Mouse (Mus musculus): ENCODE measurements around the gene Nrxn2. TPM values are rescaled to one million over a fixed set of nuclear protein-coding genes. Genes with fewer than 3 reads are reported as not detected.

Gene Nrxn2
- total and polyA plus RNA-seq, 3 experiments: 0.03 to 0.16 TPM; not detected in 1

DNA sequence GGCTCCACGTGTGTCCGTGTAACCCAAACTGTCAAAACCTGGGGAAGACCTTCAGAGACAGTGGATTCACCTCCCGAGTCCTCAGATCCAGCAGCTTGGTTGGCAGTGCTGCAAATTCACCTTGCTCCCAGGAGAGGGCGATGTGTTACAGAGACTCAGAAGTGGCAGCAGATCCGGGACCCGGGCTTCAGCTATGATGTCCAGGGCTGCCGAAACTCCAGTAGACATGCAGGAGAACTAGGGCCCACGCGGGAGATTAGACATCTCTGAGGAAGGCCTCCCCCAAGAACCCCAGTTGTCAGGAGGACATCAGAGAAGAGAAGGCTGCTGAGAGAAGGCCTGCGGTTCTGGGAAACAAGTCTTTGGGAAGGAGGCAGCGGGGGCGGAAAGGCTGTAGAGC is 73.6 kb downstream of the Nrxn2 start:
- Histone ChIP-seq H3K4me3 (ENCODE audit: low read depth, low read length) (no peak overlapping the region), H3K36me3 (replicated peaks) (no peaks in the 10 kb centered on the region), H3K4me1 (ENCODE audit: insufficient read depth, low read depth, low read length) (no peaks in the 10 kb centered on the region), H3K27me3 (ENCODE audit: insufficient read depth, low read length) (peaks cover 16% of the 10 kb centered on the region; the same call in 1 of the 2 replicates), H3K9me3 (replicated peaks) (no peaks in the 10 kb centered on the region)
- TF ChIP-seq CTCF (IDR thresholded peaks at IDR 0.05; ENCODE audit: low read depth, low read length): no peak
- no peak for TF ChIP-seq POLR2AphosphoS5 (IDR thresholded peaks at IDR 0.05; ENCODE audit: insufficient replicate concordance, low read depth, low read length)
- TF ChIP-seq GATA1 (IDR thresholded peaks at IDR 0.05; ENCODE audit: borderline replicate concordance, low read length): no peak
- no peak for TF ChIP-seq GATA2 (IDR thresholded peaks at IDR 0.05; ENCODE audit: borderline replicate concordance, low read depth, low read length)
- no peak for TF ChIP-seq TAL1 (conservative IDR thresholded peaks at IDR 0.05; ENCODE audit: low read depth, low read length)
- no peak for ATAC-seq (ENCODE audit: extremely low read depth, insufficient number of reproducible peaks, low FRiP score, poor library complexity, severe bottlenecking)
- DNase-seq (ENCODE audit: low spot score): no peak

DNA sequence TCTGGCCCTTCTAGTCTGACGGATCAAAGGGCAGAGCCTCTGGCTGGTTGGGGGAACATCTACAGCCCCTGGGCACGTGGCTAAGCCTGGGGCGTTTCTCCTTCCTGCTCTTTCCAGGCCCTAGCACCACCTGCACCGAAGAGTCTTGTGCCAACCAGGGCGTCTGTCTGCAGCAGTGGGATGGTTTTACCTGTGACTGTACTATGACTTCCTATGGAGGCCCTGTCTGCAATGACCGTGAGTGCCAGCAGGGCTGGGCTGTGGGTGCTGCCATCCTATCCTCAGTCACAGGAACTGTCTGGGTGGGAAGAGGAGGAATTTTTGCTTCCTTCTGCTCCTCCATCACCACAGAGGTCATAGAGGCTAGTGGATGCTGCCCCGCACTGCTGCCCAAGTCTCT is 74.7 kb downstream of the Nrxn2 start:
- DNase-seq (ENCODE audit: low spot score) (no peak), ATAC-seq (ENCODE audit: extremely low read depth, insufficient number of reproducible peaks, low FRiP score, poor library complexity, severe bottlenecking) (no peak)
- Histone ChIP-seq H3K27me3 (ENCODE audit: insufficient read depth, low read length) (peaks cover 14% of the 10 kb centered on the region; the same call in 1 of the 2 replicates), H3K4me3 (ENCODE audit: low read depth, low read length) (no peak overlapping the region), H3K36me3 (replicated peaks) (no peaks in the 10 kb centered on the region), H3K4me1 (ENCODE audit: insufficient read depth, low read depth, low read length) (no peaks in the 10 kb centered on the region), H3K9me3 (replicated peaks) (no peaks in the 10 kb centered on the region)
- TF ChIP-seq CTCF (IDR thresholded peaks at IDR 0.05; ENCODE audit: low read depth, low read length): no peak
- no peak for TF ChIP-seq GATA2 (IDR thresholded peaks at IDR 0.05; ENCODE audit: borderline replicate concordance, low read depth, low read length)
- no peak for TF ChIP-seq TAL1 (conservative IDR thresholded peaks at IDR 0.05; ENCODE audit: low read depth, low read length)
- TF ChIP-seq POLR2AphosphoS5 (IDR thresholded peaks at IDR 0.05; ENCODE audit: insufficient replicate concordance, low read depth, low read length): no peak
- no peak for TF ChIP-seq GATA1 (IDR thresholded peaks at IDR 0.05; ENCODE audit: borderline replicate concordance, low read length)

GRCm38 (mm10) chr19:6494032-6494431 is 75.5 kb downstream of the Nrxn2 start:
- ATAC-seq (ENCODE audit: extremely low read depth, insufficient number of reproducible peaks, low FRiP score, poor library complexity, severe bottlenecking) (no peak), DNase-seq (ENCODE audit: low spot score) (no peak)
- Histone ChIP-seq H3K9me3 (replicated peaks) (no peaks in the 10 kb centered on the region), H3K36me3 (replicated peaks) (no peaks in the 10 kb centered on the region), H3K27me3 (ENCODE audit: insufficient read depth, low read length) (peaks cover 14% of the 10 kb centered on the region; the same call in 1 of the 2 replicates), H3K4me1 (ENCODE audit: insufficient read depth, low read depth, low read length) (no peaks in the 10 kb centered on the region), H3K4me3 (ENCODE audit: low read depth, low read length) (no peak overlapping the region)
- no peak for TF ChIP-seq POLR2AphosphoS5 (IDR thresholded peaks at IDR 0.05; ENCODE audit: insufficient replicate concordance, low read depth, low read length)
- TF ChIP-seq GATA2 (IDR thresholded peaks at IDR 0.05; ENCODE audit: borderline replicate concordance, low read depth, low read length): no peak
- no peak for TF ChIP-seq TAL1 (conservative IDR thresholded peaks at IDR 0.05; ENCODE audit: low read depth, low read length)
- TF ChIP-seq GATA1 (IDR thresholded peaks at IDR 0.05; ENCODE audit: borderline replicate concordance, low read length): no peak
- no peak for TF ChIP-seq CTCF (IDR thresholded peaks at IDR 0.05; ENCODE audit: low read depth, low read length)

- no peak overlapping the region for H3K4me3 ChIP-seq (ENCODE audit: low read depth, low read length)
- H3K36me3 ChIP-seq (replicated peaks): no peaks in the 10 kb centered on the region
- no peak for ATAC-seq (ENCODE audit: extremely low read depth, insufficient number of reproducible peaks, low FRiP score, poor library complexity, severe bottlenecking)
- no peak for DNase-seq (ENCODE audit: low spot score)
- no peaks in the 10 kb centered on the region for H3K9me3 ChIP-seq (replicated peaks)
- no peaks in the 10 kb centered on the region for H3K4me1 ChIP-seq (ENCODE audit: insufficient read depth, low read depth, low read length)
- peaks cover 14% of the 10 kb centered on the region; the same call in 1 of the 2 replicates for H3K27me3 ChIP-seq (ENCODE audit: insufficient read depth, low read length)
- TF ChIP-seq GATA1 (IDR thresholded peaks at IDR 0.05; ENCODE audit: borderline replicate concordance, low read length) (no peak), GATA2 (IDR thresholded peaks at IDR 0.05; ENCODE audit: borderline replicate concordance, low read depth, low read length) (no peak), POLR2AphosphoS5 (IDR thresholded peaks at IDR 0.05; ENCODE audit: insufficient replicate concordance, low read depth, low read length) (no peak)
Measured at GRCm38 (mm10) chr19:6494504-6495170, 76.1 kb downstream of the Nrxn2 start.

DNA sequence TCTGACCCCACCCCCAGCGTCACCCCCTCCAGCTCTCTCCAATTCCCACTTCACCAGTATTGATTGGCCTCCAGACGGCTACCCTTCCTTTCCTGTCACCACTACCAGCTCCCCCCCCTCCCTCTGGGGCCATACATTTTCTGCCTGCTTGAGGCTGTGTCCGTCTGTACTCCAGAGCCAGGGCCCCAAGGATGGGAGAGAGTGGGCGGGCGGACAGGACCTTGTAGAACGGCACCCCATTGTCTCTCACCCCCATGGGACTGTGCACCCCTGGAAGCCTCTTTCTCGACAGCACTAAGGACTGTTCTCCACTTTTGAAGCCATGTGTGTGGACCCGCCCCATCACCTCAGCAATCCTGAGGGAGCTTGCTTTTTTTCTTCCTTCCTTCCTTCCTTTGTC is 77.2 kb downstream of the Nrxn2 start:
- no peaks in the 10 kb centered on the region for H3K4me1 ChIP-seq (ENCODE audit: insufficient read depth, low read depth, low read length)
- no peaks in the 10 kb centered on the region for H3K9me3 ChIP-seq (replicated peaks)
- peaks cover 12% of the 10 kb centered on the region; the same call in 1 of the 2 replicates for H3K27me3 ChIP-seq (ENCODE audit: insufficient read depth, low read length)
- DNase-seq (ENCODE audit: low spot score) (no peak), ATAC-seq (ENCODE audit: extremely low read depth, insufficient number of reproducible peaks, low FRiP score, poor library complexity, severe bottlenecking) (no peak)
- H3K4me3 ChIP-seq (ENCODE audit: low read depth, low read length): no peak overlapping the region
- H3K36me3 ChIP-seq (replicated peaks): no peaks in the 10 kb centered on the region
- TF ChIP-seq POLR2AphosphoS5 (IDR thresholded peaks at IDR 0.05; ENCODE audit: insufficient replicate concordance, low read depth, low read length) (no peak), CTCF (IDR thresholded peaks at IDR 0.05; ENCODE audit: low read depth, low read length) (no peak), GATA1 (IDR thresholded peaks at IDR 0.05; ENCODE audit: borderline replicate concordance, low read length) (no peak), GATA2 (IDR thresholded peaks at IDR 0.05; ENCODE audit: borderline replicate concordance, low read depth, low read length) (no peak), TAL1 (conservative IDR thresholded peaks at IDR 0.05; ENCODE audit: low read depth, low read length) (no peak)

DNA sequence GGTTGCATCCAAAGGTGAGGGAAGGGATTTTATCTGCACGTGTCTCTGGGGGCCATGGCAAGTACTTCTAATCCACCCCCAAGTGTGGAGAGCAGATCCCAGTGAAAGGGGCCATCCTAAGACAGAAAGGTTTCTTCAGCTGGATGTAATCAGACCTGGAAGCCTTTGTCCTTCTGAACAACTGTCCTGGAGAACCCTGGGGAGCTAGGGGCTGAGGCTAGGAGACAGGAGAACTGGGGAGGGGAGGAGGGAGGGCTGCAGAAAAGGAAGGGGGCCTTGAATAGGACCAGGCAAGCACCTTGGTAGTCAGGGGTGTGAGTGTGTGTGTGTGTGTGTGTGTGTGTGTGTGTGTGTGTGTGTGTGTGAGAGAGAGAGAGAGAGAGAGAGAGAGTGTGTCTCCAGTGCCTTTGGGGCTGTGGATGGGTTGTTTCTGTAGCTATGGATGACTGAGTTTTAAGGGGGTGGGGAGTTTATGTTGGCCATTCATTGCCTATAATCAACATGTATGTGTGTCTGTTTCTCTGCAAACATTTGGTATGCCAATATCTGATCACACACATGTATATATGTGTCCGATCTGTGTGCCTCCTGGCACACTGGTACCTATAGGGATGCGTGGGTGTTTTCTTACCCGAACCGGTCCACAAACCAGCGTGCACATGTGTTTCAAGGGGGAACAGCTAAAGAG is 78.1 kb downstream of the Nrxn2 start:
- no peaks in the 10 kb centered on the region for H3K4me1 ChIP-seq (ENCODE audit: insufficient read depth, low read depth, low read length)
- ATAC-seq (ENCODE audit: extremely low read depth, insufficient number of reproducible peaks, low FRiP score, poor library complexity, severe bottlenecking) (no peak), DNase-seq (ENCODE audit: low spot score) (no peak)
- no peaks in the 10 kb centered on the region for H3K36me3 ChIP-seq (replicated peaks)
- no peak overlapping the region for H3K4me3 ChIP-seq (ENCODE audit: low read depth, low read length)
- peaks cover 6% of the 10 kb centered on the region; the same call in 1 of the 2 replicates for H3K27me3 ChIP-seq (ENCODE audit: insufficient read depth, low read length)
- no peaks in the 10 kb centered on the region for H3K9me3 ChIP-seq (replicated peaks)
- TF ChIP-seq CTCF (IDR thresholded peaks at IDR 0.05; ENCODE audit: low read depth, low read length) (no peak), TAL1 (conservative IDR thresholded peaks at IDR 0.05; ENCODE audit: low read depth, low read length) (no peak), GATA1 (IDR thresholded peaks at IDR 0.05; ENCODE audit: borderline replicate concordance, low read length) (no peak)

All from G1E (cell line).